Mouse (Mus musculus) limb, embryonic 12.5 days (tissue): ENCODE data around the gene Pcp4l1. TPM values are rescaled to one million over a fixed set of nuclear protein-coding genes. Genes with fewer than 3 reads are reported as not detected.
"Not testable (repeated sequence)": the region's sequence is repeated elsewhere in the genome, so short reads cannot be mapped to it uniquely, and the experiment has no call there.

Source experiments
- ATAC-seq: fragments of 200-750 bp; cut with Nextera tagmentation; 2 replicates; pipeline ENCODE4 v1.8.0; 2017; ENCODE audit warnings: low read depth, moderate TSS enrichment; ENCODE audit not compliant: insufficient number of reproducible peaks, insufficient read depth, low FRiP score, low TSS enrichment
- H3K27ac ChIP-seq: fragments of 300-500 bp; sonication (generic); 2 replicates; pipeline ENCODE4 v1.5.1; 2016; ENCODE audit warnings: mild to moderate bottlenecking, moderate library complexity
- H3K27me3 ChIP-seq: fragments of 300-500 bp; sonication (generic); 2 replicates; pipeline ENCODE4 v1.6.1; 2016; ENCODE audit warnings: mild to moderate bottlenecking, moderate library complexity
- H3K36me3 ChIP-seq: fragments of 300-500 bp; sonication (generic); 2 replicates; pipeline ENCODE4 v1.6.1; 2016; ENCODE audit warnings: mild to moderate bottlenecking, moderate library complexity
- H3K4me1 ChIP-seq: fragments of 300-500 bp; sonication (generic); replicated peaks from 2 replicates; pipeline ENCODE4 v1.6.1; 2016
- H3K4me2 ChIP-seq: fragments of 300-500 bp; sonication (generic); 2 replicates; pipeline ENCODE4 v1.6.1; 2016; ENCODE audit warnings: mild to moderate bottlenecking, moderate library complexity
- H3K4me3 ChIP-seq: fragments of 300-500 bp; sonication (generic); replicated peaks from 2 replicates; pipeline ENCODE4 v1.5.1; 2016; ENCODE audit warnings: mild to moderate bottlenecking
- H3K9ac ChIP-seq: fragments of 300-500 bp; sonication (generic); replicated peaks from 2 replicates; pipeline ENCODE4 v1.6.1; 2016; ENCODE audit warnings: mild to moderate bottlenecking, moderate library complexity
- H3K9me3 ChIP-seq: fragments of 300-500 bp; sonication (generic); 2 replicates; pipeline ENCODE4 v1.6.1; 2016; ENCODE audit warnings: mild to moderate bottlenecking, moderate library complexity
- WGBS: fragments of 180-500 bp; shearing (Covaris S2); methylation state at CpG from one replicate; pipeline ENCODE4 v1.1.7; 2016; 5-methylcytosine and 5-hydroxymethylcytosine counted together
- polyA plus RNA-seq: library from polyadenylated mRNA; unstranded; fragments of >200 nt; fragmentation: Nextera tagmentation; extraction: Ambion mirVana; gene quantifications from 2 replicates; pipeline ENCODE4 v1.2.1, GENCODE M21; 2016

The Pcp4l1 gene
- polyA plus RNA-seq: 2.0 and 2.8 TPM in 2 replicates

- H3K4me3 ChIP-seq: peak within 1 kb of the TSS; percentile 57
- no peak within 1 kb of the TSS for H3K27ac ChIP-seq
- peaks cover 36% of the 10 kb centered on the region for H3K4me1 ChIP-seq
- H3K4me2 ChIP-seq: peak within 1 kb of the TSS; percentile 99
- peak within 1 kb of the TSS; percentile 60 for H3K9ac ChIP-seq
- H3K36me3 ChIP-seq: no peaks in the 10 kb centered on the region
- peaks cover 64% of the 10 kb centered on the region for H3K27me3 ChIP-seq
- H3K9me3 ChIP-seq: no peaks in the 10 kb centered on the region
- under 1% methylated on average over 33 of the region's 33 CpGs for WGBS
- ATAC-seq: 0 out of 2 replicates have a peak, but pooled peaks have one; percentile 62
These were observed at the start of gene Pcp4l1 for GRCm38 (mm10) chr1:171195887-171196397. Gene Pcp4l1 (minus strand): TSS chr1:171196268.

- H3K4me3 ChIP-seq: no peak overlapping the region; the same call in 1 of the 2 replicates
- H3K4me1 ChIP-seq: peaks cover 32% of the 10 kb centered on the region
- no peak for ATAC-seq
- peak overlapping the region; percentile 77 for H3K4me2 ChIP-seq
- H3K36me3 ChIP-seq: peaks cover 51% of the 10 kb centered on the region
- WGBS: 82% methylated on average over 8 of the region's 8 CpGs
- H3K27me3 ChIP-seq: no peaks in the 10 kb centered on the region
- no peaks in the 10 kb centered on the region for H3K9me3 ChIP-seq
- no peak overlapping the region for H3K27ac ChIP-seq
- no peak overlapping the region for H3K9ac ChIP-seq
These were observed 49.3 kb upstream of the Pcp4l1 start for GRCm38 (mm10) chr1:171245353-171245752.

GRCm38 (mm10) chr1:171241952-171242351, 45.9 kb upstream of the Pcp4l1 start:
- 87% methylated on average over 12 of the region's 12 CpGs for WGBS
- not testable (repeated sequence) for ATAC-seq, H3K27me3 ChIP-seq, H3K4me2 ChIP-seq, H3K9me3 ChIP-seq, H3K27ac ChIP-seq, H3K4me3 ChIP-seq, H3K9ac ChIP-seq
- Histone ChIP-seq H3K4me1 (peaks cover 11% of the 10 kb centered on the region), H3K36me3 (peaks cover 85% of the 10 kb centered on the region)

- ATAC-seq: no peak
- Histone ChIP-seq H3K4me3 (no peak overlapping the region), H3K27me3 (no peaks in the 10 kb centered on the region), H3K36me3 (peaks cover 96% of the 10 kb centered on the region), H3K9ac (no peak overlapping the region), H3K4me1 (peaks cover 6% of the 10 kb centered on the region), H3K4me2 (no peak overlapping the region), H3K9me3 (no peaks in the 10 kb centered on the region), H3K27ac (no peak overlapping the region)
- 90% methylated on average over 10 of the region's 10 CpGs for WGBS
These were observed 44.8 kb upstream of the Pcp4l1 start for GRCm38 (mm10) chr1:171240911-171241310.

- no peak overlapping the region for H3K9ac ChIP-seq
- no peak overlapping the region for H3K27ac ChIP-seq
- H3K9me3 ChIP-seq: no peaks in the 10 kb centered on the region
- H3K4me1 ChIP-seq: no peaks in the 10 kb centered on the region
- ATAC-seq: no peak
- no peak overlapping the region for H3K4me2 ChIP-seq
- 79% methylated on average over 15 of the region's 15 CpGs for WGBS
- no peaks in the 10 kb centered on the region for H3K27me3 ChIP-seq
- H3K36me3 ChIP-seq: peaks cover 96% of the 10 kb centered on the region
- H3K4me3 ChIP-seq: no peak overlapping the region
These were observed 44.1 kb upstream of the Pcp4l1 start for GRCm38 (mm10) chr1:171239992-171240744.

- ATAC-seq: no peak
- no peak overlapping the region for H3K4me3 ChIP-seq
- no peaks in the 10 kb centered on the region for H3K9me3 ChIP-seq
- 70% methylated on average over 14 of the region's 14 CpGs for WGBS
- no peak overlapping the region for H3K27ac ChIP-seq
- H3K4me2 ChIP-seq: no peak overlapping the region
- no peaks in the 10 kb centered on the region for H3K4me1 ChIP-seq
- peaks cover 99% of the 10 kb centered on the region for H3K36me3 ChIP-seq
- no peaks in the 10 kb centered on the region for H3K27me3 ChIP-seq
- H3K9ac ChIP-seq: no peak overlapping the region
These were observed 42.4 kb upstream of the Pcp4l1 start for GRCm38 (mm10) chr1:171238463-171238862.

GRCm38 (mm10) chr1:171237438-171237837, 41.4 kb upstream of the Pcp4l1 start:
- Histone ChIP-seq H3K27me3 (no peaks in the 10 kb centered on the region), H3K4me2 (no peak overlapping the region), H3K4me1 (no peaks in the 10 kb centered on the region), H3K9ac (no peak overlapping the region), H3K36me3 (peaks cover 94% of the 10 kb centered on the region), H3K4me3 (no peak overlapping the region), H3K9me3 (no peaks in the 10 kb centered on the region), H3K27ac (no peak overlapping the region)
- no peak for ATAC-seq
- 86% methylated on average over 6 of the region's 6 CpGs for WGBS

GRCm38 (mm10) chr1:171235791-171236190, 39.7 kb upstream of the Pcp4l1 start:
- peaks cover 79% of the 10 kb centered on the region for H3K36me3 ChIP-seq
- no peak overlapping the region for H3K4me3 ChIP-seq
- no peaks in the 10 kb centered on the region for H3K9me3 ChIP-seq
- ATAC-seq: no peak
- H3K9ac ChIP-seq: no peak overlapping the region
- H3K4me1 ChIP-seq: peaks cover 4% of the 10 kb centered on the region
- H3K27me3 ChIP-seq: no peaks in the 10 kb centered on the region
- WGBS: 87% methylated on average over 4 of the region's 4 CpGs
- H3K4me2 ChIP-seq: no peak overlapping the region
- H3K27ac ChIP-seq: no peak overlapping the region

- peaks cover 16% of the 10 kb centered on the region for H3K4me1 ChIP-seq
- no peaks in the 10 kb centered on the region for H3K9me3 ChIP-seq
- ATAC-seq: no peak
- no peaks in the 10 kb centered on the region for H3K27me3 ChIP-seq
- H3K27ac ChIP-seq: no peak overlapping the region
- WGBS: 85% methylated on average over 4 of the region's 4 CpGs
- H3K36me3 ChIP-seq: peaks cover 66% of the 10 kb centered on the region
- H3K4me3 ChIP-seq: no peak overlapping the region
- H3K4me2 ChIP-seq: no peak overlapping the region
- no peak overlapping the region for H3K9ac ChIP-seq
These were observed 38.5 kb upstream of the Pcp4l1 start for GRCm38 (mm10) chr1:171234538-171234937.

- no peak within 1 kb of the TSS for H3K27ac ChIP-seq
- H3K36me3 ChIP-seq: peaks cover 62% of the 10 kb centered on the region
- no peaks in the 10 kb centered on the region for H3K9me3 ChIP-seq
- H3K4me3 ChIP-seq: no peak within 1 kb of the TSS
- 92% methylated on average over 14 of the region's 14 CpGs for WGBS
- H3K4me2 ChIP-seq: no peak within 1 kb of the TSS
- peaks cover 17% of the 10 kb centered on the region for H3K4me1 ChIP-seq
- H3K27me3 ChIP-seq: no peaks in the 10 kb centered on the region
- no peak for ATAC-seq
- H3K9ac ChIP-seq: no peak within 1 kb of the TSS
These were observed 38.1 kb upstream of the Pcp4l1 start, which contains the start of gene Fcer1g for GRCm38 (mm10) chr1:171234126-171234525. Gene Fcer1g (minus strand): TSS chr1:171234365.

GRCm38 (mm10) chr1:171232800-171233730, 37.0 kb upstream of the Pcp4l1 start:
- Histone ChIP-seq H3K9ac (no peak overlapping the region), H3K4me1 (peaks cover 17% of the 10 kb centered on the region), H3K36me3 (peaks cover 52% of the 10 kb centered on the region), H3K9me3 (no peaks in the 10 kb centered on the region), H3K27me3 (no peaks in the 10 kb centered on the region), H3K4me3 (no peak overlapping the region), H3K27ac (no peak overlapping the region), H3K4me2 (no peak overlapping the region)
- WGBS: 87% methylated on average over 12 of the region's 12 CpGs
- ATAC-seq: no peak
